Mouse (Mus musculus): ENCODE measurements around the gene Ankrd42. TPM values are rescaled to one million over a fixed set of nuclear protein-coding genes. Genes with fewer than 3 reads are reported as not detected.

Gene Ankrd42
- 0.39 and 1.0 TPM in 2 replicates for polyA plus RNA-seq (2012; ENCODE audit: insufficient read depth, insufficient read length, missing spikeins)

- Histone ChIP-seq H3K4me1 (ENCODE audit: control insufficient read depth, insufficient read depth, low read length) (no peaks in the 10 kb centered on the region; the same call in 1 of the 2 replicates), H3K27ac (ENCODE audit: insufficient read depth, low read depth, low read length) (peak within 1 kb of the TSS; percentile 73), H3K4me3 (ENCODE audit: insufficient read depth, low read length) (peak within 1 kb of the TSS; percentile 94)
- TF ChIP-seq POLR2A (IDR thresholded peaks at IDR 0.05; ENCODE audit: borderline replicate concordance, low read depth, low read length) (no peak), CTCF (IDR thresholded peaks at IDR 0.05; ENCODE audit: low read depth, low read length) (peak; percentile 21; the same call in 1 of the 2 replicates)
Observed at GRCm38 (mm10) chr7:92637021-92637625, at the start of gene Ankrd42. Ankrd42 (minus strand) TSS chr7:92637142.

- no peak overlapping the region for H3K27ac ChIP-seq (ENCODE audit: insufficient read depth, low read depth, low read length)
- TF ChIP-seq POLR2A (IDR thresholded peaks at IDR 0.05; ENCODE audit: borderline replicate concordance, low read depth, low read length) = no peak
- no peak for TF ChIP-seq CTCF (IDR thresholded peaks at IDR 0.05; ENCODE audit: low read depth, low read length)
- H3K4me3 ChIP-seq (ENCODE audit: insufficient read depth, low read length) = no peak overlapping the region
- H3K4me1 ChIP-seq (ENCODE audit: control insufficient read depth, insufficient read depth, low read length) = peaks cover 6% of the 10 kb centered on the region
Observed at GRCm38 (mm10) chr7:92677346-92677745, 40.4 kb upstream of the Ankrd42 start.

GRCm38 (mm10) chr7:92675131-92675530 is 38.2 kb upstream of the Ankrd42 start:
- no peak overlapping the region for H3K27ac ChIP-seq (ENCODE audit: insufficient read depth, low read depth, low read length)
- H3K4me3 ChIP-seq (ENCODE audit: insufficient read depth, low read length) = no peak overlapping the region
- H3K4me1 ChIP-seq (ENCODE audit: control insufficient read depth, insufficient read depth, low read length) = peaks cover 9% of the 10 kb centered on the region
- TF ChIP-seq POLR2A (IDR thresholded peaks at IDR 0.05; ENCODE audit: borderline replicate concordance, low read depth, low read length) (no peak), CTCF (IDR thresholded peaks at IDR 0.05; ENCODE audit: low read depth, low read length) (no peak)

- Histone ChIP-seq H3K4me1 (ENCODE audit: control insufficient read depth, insufficient read depth, low read length) (peaks cover 11% of the 10 kb centered on the region), H3K27ac (ENCODE audit: insufficient read depth, low read depth, low read length) (peak within 1 kb of the TSS; percentile 66)
- TF ChIP-seq POLR2A (IDR thresholded peaks at IDR 0.05; ENCODE audit: borderline replicate concordance, low read depth, low read length) (peak; percentile 61; the same call in 1 of the 2 replicates), CTCF (IDR thresholded peaks at IDR 0.05; ENCODE audit: low read depth, low read length) (no peak)
Observed at GRCm38 (mm10) chr7:92669507-92670471, 32.8 kb upstream of the Ankrd42 start, which contains the start of gene Pcf11. Pcf11 (minus strand) TSS chr7:92669934.

GRCm38 (mm10) chr7:92668791-92669506 is 32.0 kb upstream of the Ankrd42 start:
- H3K27ac ChIP-seq (ENCODE audit: insufficient read depth, low read depth, low read length) = peak overlapping the region; percentile 66
- TF ChIP-seq POLR2A (IDR thresholded peaks at IDR 0.05; ENCODE audit: borderline replicate concordance, low read depth, low read length) = no peak
- no peak for TF ChIP-seq CTCF (IDR thresholded peaks at IDR 0.05; ENCODE audit: low read depth, low read length)
- H3K4me1 ChIP-seq (ENCODE audit: control insufficient read depth, insufficient read depth, low read length) = peaks cover 11% of the 10 kb centered on the region
- H3K4me3 ChIP-seq (ENCODE audit: insufficient read depth, low read length) = peak overlapping the region; percentile 81

More at GRCm38 (mm10) chr7:92669507-92670471, 32.8 kb upstream of the Ankrd42 start, which contains the start of gene Pcf11:
- H3K4me3 ChIP-seq (ENCODE audit: insufficient read depth, low read length) = peak within 1 kb of the TSS; percentile 81

GRCm38 (mm10) chr7:92666274-92666820 is 29.4 kb upstream of the Ankrd42 start:
- Histone ChIP-seq H3K27ac (ENCODE audit: insufficient read depth, low read depth, low read length) (no peak overlapping the region), H3K4me1 (ENCODE audit: control insufficient read depth, insufficient read depth, low read length) (peaks cover 11% of the 10 kb centered on the region), H3K4me3 (ENCODE audit: insufficient read depth, low read length) (no peak overlapping the region)
- TF ChIP-seq POLR2A (IDR thresholded peaks at IDR 0.05; ENCODE audit: borderline replicate concordance, low read depth, low read length) (no peak), CTCF (IDR thresholded peaks at IDR 0.05; ENCODE audit: low read depth, low read length) (no peak)

- Histone ChIP-seq H3K27ac (ENCODE audit: insufficient read depth, low read depth, low read length) (no peak overlapping the region), H3K4me3 (ENCODE audit: insufficient read depth, low read length) (no peak overlapping the region), H3K4me1 (ENCODE audit: control insufficient read depth, insufficient read depth, low read length) (no peaks in the 10 kb centered on the region)
- TF ChIP-seq POLR2A (IDR thresholded peaks at IDR 0.05; ENCODE audit: borderline replicate concordance, low read depth, low read length) (no peak), CTCF (IDR thresholded peaks at IDR 0.05; ENCODE audit: low read depth, low read length) (no peak)
Observed at GRCm38 (mm10) chr7:92658050-92658449, 21.1 kb upstream of the Ankrd42 start.

GRCm38 (mm10) chr7:92656386-92656785 is 19.4 kb upstream of the Ankrd42 start:
- Histone ChIP-seq H3K4me3 (ENCODE audit: insufficient read depth, low read length) (no peak overlapping the region), H3K4me1 (ENCODE audit: control insufficient read depth, insufficient read depth, low read length) (no peaks in the 10 kb centered on the region), H3K27ac (ENCODE audit: insufficient read depth, low read depth, low read length) (no peak overlapping the region)
- TF ChIP-seq CTCF (IDR thresholded peaks at IDR 0.05; ENCODE audit: low read depth, low read length) = no peak
- TF ChIP-seq POLR2A (IDR thresholded peaks at IDR 0.05; ENCODE audit: borderline replicate concordance, low read depth, low read length) = no peak

GRCm38 (mm10) chr7:92653329-92653728 is 16.4 kb upstream of the Ankrd42 start:
- no peak overlapping the region for H3K4me3 ChIP-seq (ENCODE audit: insufficient read depth, low read length)
- no peak overlapping the region for H3K27ac ChIP-seq (ENCODE audit: insufficient read depth, low read depth, low read length)
- TF ChIP-seq CTCF (IDR thresholded peaks at IDR 0.05; ENCODE audit: low read depth, low read length) (no peak), POLR2A (IDR thresholded peaks at IDR 0.05; ENCODE audit: borderline replicate concordance, low read depth, low read length) (no peak)
- no peaks in the 10 kb centered on the region for H3K4me1 ChIP-seq (ENCODE audit: control insufficient read depth, insufficient read depth, low read length)
